Mouse (Mus musculus) brain, embryonic 14.5 days (tissue): Measurements from ENCODE around the gene Ppp2r5e.

Experiments
- CTCF ChIP-seq: fragments of 200-500 bp; IDR thresholded peaks from 2 replicates; pipeline ENCODE4 v1.5.1; 2012; ENCODE audit warnings: inconsistent platforms, mild to moderate bottlenecking, moderate library complexity, borderline replicate concordance; ENCODE audit not compliant: insufficient read depth, insufficient read length; ENCODE audit errors: extremely low read depth
- POLR2A ChIP-seq: fragments of 200-500 bp; IDR thresholded peaks from 2 replicates; pipeline ENCODE4 v1.6.1; 2012; ENCODE audit warnings: mild to moderate bottlenecking, inconsistent platforms, borderline replicate concordance; ENCODE audit not compliant: poor library complexity, insufficient read depth, insufficient read length, severe bottlenecking; ENCODE audit errors: extremely low read depth

DNA sequence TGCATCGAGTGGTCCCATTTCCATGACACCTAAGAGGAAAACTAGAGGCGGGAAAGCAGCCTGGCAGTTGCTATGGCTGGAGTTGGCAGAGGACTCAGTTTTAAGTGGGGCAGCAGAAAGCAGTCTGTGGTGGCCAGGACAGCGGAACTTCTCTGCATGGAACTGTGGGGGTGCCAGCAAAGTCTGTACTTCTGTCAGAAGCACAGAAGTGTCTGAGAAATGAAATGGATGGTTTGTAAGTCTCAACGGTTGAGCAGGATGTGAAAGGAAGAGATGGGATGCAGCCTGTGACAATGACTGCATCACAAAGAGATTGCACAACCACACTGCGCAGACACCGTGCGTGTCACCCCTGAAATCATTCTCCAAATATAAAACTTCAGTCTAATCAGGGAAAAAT is 149.8 kb downstream of the Ppp2r5e start:
- TF ChIP-seq CTCF (no peak), POLR2A (no peak)
